Comparison of ENCODE assay signal across 25 mouse cellular contexts in the genomic region with DNA sequence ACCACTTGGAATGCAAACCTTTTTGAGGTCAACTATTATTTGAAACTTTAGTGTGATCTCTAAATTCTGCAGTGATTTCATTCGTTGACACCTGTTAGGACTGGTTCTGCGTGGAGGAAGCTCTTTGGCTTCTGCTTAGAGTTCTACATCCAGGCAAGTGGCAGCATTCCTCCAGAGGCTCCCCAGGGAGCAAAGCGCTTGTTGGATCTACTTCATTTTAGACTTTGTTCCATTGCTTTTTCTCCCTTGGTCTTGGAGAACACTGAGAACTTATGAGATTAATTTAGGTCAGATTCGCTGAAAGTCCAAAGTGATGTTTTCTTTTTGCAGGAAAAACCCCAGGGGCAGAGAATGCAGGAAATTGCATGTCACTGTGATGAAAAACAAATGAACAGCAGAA.
DNase-seq lines count a peak whose midpoint lies in the region.
"Had no signal": no experiment of that assay in that cellular context is flagged by ENCODE, and none has a peak within 500 bp of the region (broad histone marks: within the 10 kb centered on the region; RNA-seq: fewer than 3 reads in every experiment).

No protein-coding gene starts in this region.

- WGBS in heart, embryonic 10.5 days: 76% methylated on average over 4 of the region's 4 CpGs

- peak; percentile 43 for DNase-seq in gastrocnemius, adult 18-20 months (ENCODE audit: low spot score)
- no peak for DNase-seq in gastrocnemius, postnatal 4 days (ENCODE audit: low spot score in 2 of 2)
- peak; percentile 93 for DNase-seq in heart, adult 11 months
- DNase-seq in heart, embryonic 10.5 days (ENCODE audit: low spot score): no peak
- DNase-seq in heart, adult 9 months (ENCODE audit: low spot score in 2 of 2): peak; percentile 1 to 29
- no peak for DNase-seq in heart, postnatal 10 days
- peak; percentile 27 for DNase-seq in skeletal muscle tissue, adult 2 months (ENCODE audit: low read depth, low spot score)
- DNase-seq: adrenal gland, adult 8-10 months; adrenal gland, postnatal 25 days; cerebellum, adult 11-12 months; cerebellum, adult 8-10 months; cerebellum, postnatal 10 days; cerebellum, postnatal 36 days; embryo, embryonic 11 days; heart, postnatal 4 days; kidney, adult 2 months had no signal

- no peak overlapping the region for H3K4me3 ChIP-seq in heart, embryonic 10.5 days
- H3K4me3 ChIP-seq: embryonic facial prominence, embryonic 10.5 days; embryonic facial prominence, embryonic 13.5 days; erythroblast, embryonic 14.5 days; forebrain, embryonic 12.5 days; forebrain, embryonic 15.5 days; heart, embryonic 12.5 days; heart, embryonic 15.5 days; hindbrain, embryonic 12.5 days; hindbrain, embryonic 15.5 days had no signal

- intact Hi-C loops in heart, postnatal 10 days (cut with DNase I): no loop called here

- H3K9me3 ChIP-seq in heart, embryonic 10.5 days: no peaks in the 10 kb centered on the region
- H3K9me3 ChIP-seq: embryonic facial prominence, embryonic 10.5 days; embryonic facial prominence, embryonic 13.5 days; forebrain, embryonic 12.5 days; forebrain, embryonic 15.5 days; heart, embryonic 12.5 days; heart, embryonic 15.5 days; hindbrain, embryonic 12.5 days; hindbrain, embryonic 15.5 days had no signal

- H3K27me3 ChIP-seq in heart, embryonic 10.5 days (ENCODE audit: insufficient read depth, poor library complexity, severe bottlenecking): no peaks in the 10 kb centered on the region
- H3K27me3 ChIP-seq: embryonic facial prominence, embryonic 13.5 days; forebrain, embryonic 12.5 days; forebrain, embryonic 15.5 days; heart, embryonic 12.5 days; heart, embryonic 15.5 days; hindbrain, embryonic 12.5 days; hindbrain, embryonic 15.5 days had no signal

- no peak overlapping the region for H3K27ac ChIP-seq in heart, embryonic 10.5 days
- H3K27ac ChIP-seq: embryonic facial prominence, embryonic 10.5 days; embryonic facial prominence, embryonic 13.5 days; forebrain, embryonic 12.5 days; forebrain, embryonic 15.5 days; heart, embryonic 15.5 days; hindbrain, embryonic 12.5 days; hindbrain, embryonic 15.5 days had no signal

- H3K36me3 ChIP-seq in heart, embryonic 10.5 days: no peaks in the 10 kb centered on the region
- H3K36me3 ChIP-seq: embryonic facial prominence, embryonic 10.5 days; embryonic facial prominence, embryonic 13.5 days; forebrain, embryonic 12.5 days; forebrain, embryonic 15.5 days; heart, embryonic 12.5 days; heart, embryonic 15.5 days; hindbrain, embryonic 12.5 days; hindbrain, embryonic 15.5 days had no signal

- no peaks in the 10 kb centered on the region for H3K4me1 ChIP-seq in heart, embryonic 10.5 days
- H3K4me1 ChIP-seq: embryonic facial prominence, embryonic 10.5 days; embryonic facial prominence, embryonic 13.5 days; forebrain, embryonic 12.5 days; forebrain, embryonic 15.5 days; heart, embryonic 12.5 days; heart, embryonic 15.5 days; hindbrain, embryonic 12.5 days; hindbrain, embryonic 15.5 days had no signal

Comparison
In these comparisons a context has a peak if more than half of its experiments do, and no peak if none do; other contexts are left out.
1. DNase-seq: peak in gastrocnemius, adult 18-20 months (single experiment), heart, adult 11 months (single experiment), heart, adult 9 months (2 of 2) and skeletal muscle tissue, adult 2 months (single experiment); none in gastrocnemius, postnatal 4 days (0 of 2), heart, embryonic 10.5 days (single experiment) and heart, postnatal 10 days (0 of 2).